Mouse (Mus musculus) embryonic facial prominence, embryonic 11.5 days (tissue): ENCODE data around the gene Urod. TPM values are rescaled to one million over a fixed set of nuclear protein-coding genes. Genes with fewer than 3 reads are reported as not detected.

Source experiments
- polyA plus RNA-seq: library from polyadenylated mRNA; unstranded; fragments of >200 nt; fragmentation: Nextera tagmentation; extraction: Ambion mirVana; gene quantifications from 2 replicates; pipeline ENCODE4 v1.2.1, GENCODE M21; 2014

The Urod gene
- polyA plus RNA-seq, 1 experiment from 2014 or later, result 109 TPM

Other genes starting within 250 kb of the Urod start
- gene Toe1, start 186.8 kb downstream of the Urod start, polyA plus RNA-seq, result 36.1 and 39.0 TPM in 2 replicates
- 13.9 and 17.7 TPM in 2 replicates for gene Mutyh, start 186.7 kb downstream of the Urod start, polyA plus RNA-seq
- gene Hpdl, start 172.7 kb downstream of the Urod start, polyA plus RNA-seq, result 1.2 and 1.7 TPM in 2 replicates
- gene Zswim5, start 117.0 kb downstream of the Urod start, polyA plus RNA-seq, result 3.0 and 3.3 TPM in 2 replicates
- 6.1 and 7.3 TPM in 2 replicates for gene Hectd3, start 904 bp upstream of the Urod start, polyA plus RNA-seq
- gene Eif2b3, start 25.0 kb upstream of the Urod start, polyA plus RNA-seq, result 52.0 and 56.3 TPM in 2 replicates
- gene Ptch2, start 101.7 kb upstream of the Urod start, polyA plus RNA-seq, result 2.7 and 5.6 TPM in 2 replicates
- 1.8 and 2.8 TPM in 2 replicates for gene Btbd19, start 131.3 kb upstream of the Urod start, polyA plus RNA-seq
- gene Tctex1d4, start 132.4 kb upstream of the Urod start, polyA plus RNA-seq, result not detected in 2 replicates
- gene Plk3, start 139.6 kb upstream of the Urod start, polyA plus RNA-seq, result 4.9 and 7.2 TPM in 2 replicates
- gene Rps8, start 161.8 kb upstream of the Urod start, polyA plus RNA-seq, result 963 and 976 TPM in 2 replicates
- 111 and 137 TPM in 2 replicates for gene Kif2c, start 188.2 kb upstream of the Urod start, polyA plus RNA-seq